8 mouse cellular contexts compared by ENCODE assay signal in the genomic region with DNA sequence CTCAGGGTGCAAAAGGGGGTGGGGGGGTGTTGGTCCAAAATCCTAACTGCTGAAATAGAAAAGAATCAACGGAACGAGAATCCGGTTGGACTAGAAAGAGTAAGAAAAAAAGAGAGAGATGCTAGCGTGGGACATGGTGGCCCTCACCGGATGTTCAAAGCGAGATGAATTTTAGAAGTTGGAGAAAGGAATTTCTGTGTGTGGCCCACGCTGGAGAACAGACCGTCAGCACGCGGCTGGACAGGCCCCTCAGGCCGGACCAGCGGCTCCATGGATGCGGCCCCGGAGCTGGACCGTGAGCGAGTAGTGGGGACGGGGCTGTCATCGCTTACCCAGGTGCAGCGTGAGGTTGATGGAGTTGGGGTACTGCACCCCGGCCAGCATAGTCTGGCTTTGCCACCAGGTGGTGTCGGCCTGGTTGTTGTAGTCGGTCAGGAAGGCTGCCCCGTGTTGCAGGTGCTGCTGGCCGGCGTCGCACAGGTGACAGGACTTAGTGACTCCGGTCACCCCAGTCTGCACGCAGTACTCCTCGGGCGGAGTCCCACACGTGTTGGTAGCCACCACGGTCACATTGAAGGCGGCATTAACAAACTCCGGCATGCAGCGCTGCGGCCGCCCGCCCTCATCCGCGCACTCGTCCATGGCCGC. TPM values are rescaled to one million over a fixed set of nuclear protein-coding genes. Genes with fewer than 3 reads are reported as not detected.
DNase-seq lines count a peak whose midpoint lies in the region; ATAC-seq and TF ChIP-seq lines count a peak whose summit lies in the region.

No protein-coding gene starts in this region.

- WGBS in embryonic facial prominence, embryonic 10.5 days: under 1% methylated on average over 42 of the region's 42 CpGs
- WGBS in heart, embryonic 13.5 days: under 1% methylated on average over 40 of the region's 42 CpGs
- WGBS in lung, embryonic 16.5 days: 0% methylated on average over 35 of the region's 42 CpGs

- ATAC-seq in Patski: peak; percentile 46
- peak; percentile 17 for ATAC-seq in heart, embryonic 13.5 days (ENCODE audit: extremely low read depth, insufficient number of reproducible peaks, low FRiP score, low TSS enrichment)
- peak; percentile 41 for ATAC-seq in lung, embryonic 16.5 days (ENCODE audit: low read depth)
- ATAC-seq in neutrophil, adult 5-6 weeks (ENCODE audit: extremely low read depth, insufficient number of reproducible peaks, low FRiP score, poor library complexity, severe bottlenecking): peak; percentile 73

- DNase-seq in CD4-positive helper T cell, adult 2 months (ENCODE audit: low read depth, low spot score): peak; percentile 65
- no peak for DNase-seq in Patski (ENCODE audit: low read depth, low spot score)
- peak; percentile 75 for DNase-seq in embryonic facial prominence, embryonic 10.5 days (ENCODE audit: low spot score)
- DNase-seq in kidney, postnatal 10 days: peak; percentile 78
- DNase-seq in thymus, postnatal 25 days: peak; percentile 76

- POLR2A ChIA-PET in Patski (lab: Charles Lee): interaction anchor here (1.0 kb wide), 1 partner anchor 39 kb away, joined by 6 read pairs; no protein-coding TSS in a partner anchor

- H3K4me1 ChIP-seq in embryonic facial prominence, embryonic 10.5 days: peaks cover 48% of the 10 kb centered on the region
- H3K4me1 ChIP-seq in heart, embryonic 13.5 days: peaks cover 50% of the 10 kb centered on the region
- peaks cover 24% of the 10 kb centered on the region for H3K4me1 ChIP-seq in lung, embryonic 16.5 days (replicated peaks; ENCODE audit: control insufficient read depth, insufficient read depth, low read length)

- no peaks in the 10 kb centered on the region for H3K27me3 ChIP-seq in Patski
- no peaks in the 10 kb centered on the region for H3K27me3 ChIP-seq in embryonic facial prominence, embryonic 10.5 days (replicated peaks; ENCODE audit: low read depth, poor library complexity, severe bottlenecking)
- no peaks in the 10 kb centered on the region for H3K27me3 ChIP-seq in heart, embryonic 13.5 days (replicated peaks)
- H3K27me3 ChIP-seq in lung, embryonic 16.5 days (ENCODE audit: control insufficient read depth, insufficient read depth, low read depth, low read length): no peaks in the 10 kb centered on the region

- CTCF ChIA-PET in Patski (lab: Charles Lee): no interaction called here

- peak overlapping the region; percentile 98 for H3K4me3 ChIP-seq in embryonic facial prominence, embryonic 10.5 days
- peak overlapping the region; percentile 99 for H3K4me3 ChIP-seq in heart, embryonic 13.5 days
- H3K4me3 ChIP-seq in lung, embryonic 16.5 days (ENCODE audit: low read length): peak overlapping the region; percentile 70

- H3K27ac ChIP-seq in embryonic facial prominence, embryonic 10.5 days (replicated peaks): peak overlapping the region; percentile 96
- H3K27ac ChIP-seq in heart, embryonic 13.5 days (replicated peaks): peak overlapping the region; percentile 97
- H3K27ac ChIP-seq in lung, embryonic 16.5 days (ENCODE audit: low read length): peak overlapping the region; percentile 97

- no peak for TF ChIP-seq CTCF in Patski (IDR thresholded peaks at IDR 0.05)

- H3K9me3 ChIP-seq in embryonic facial prominence, embryonic 10.5 days: no peaks in the 10 kb centered on the region
- no peaks in the 10 kb centered on the region for H3K9me3 ChIP-seq in heart, embryonic 13.5 days
- no peaks in the 10 kb centered on the region for H3K9me3 ChIP-seq in lung, embryonic 16.5 days (ENCODE audit: control insufficient read depth, low read length)

- H3K4me2 ChIP-seq in heart, embryonic 13.5 days: peak overlapping the region; percentile 91
- peak overlapping the region; percentile 77 for H3K4me2 ChIP-seq in lung, embryonic 16.5 days (ENCODE audit: low read depth, low read length)

- no peaks in the 10 kb centered on the region for H3K36me3 ChIP-seq in embryonic facial prominence, embryonic 10.5 days (replicated peaks)
- peaks cover 14% of the 10 kb centered on the region for H3K36me3 ChIP-seq in heart, embryonic 13.5 days
- no peaks in the 10 kb centered on the region for H3K36me3 ChIP-seq in lung, embryonic 16.5 days (ENCODE audit: control insufficient read depth, insufficient read depth, low read length)

- in situ Hi-C loops in Patski (cut with MboI; ENCODE audit: low pct_unique_long_range_greater_than_20kb): loop anchor here (5.0 to 10.0 kb wide), 2 partner anchors 77 to 205 kb away; no protein-coding TSS in a partner anchor

- H3K9ac ChIP-seq in heart, embryonic 13.5 days: peak overlapping the region; percentile 100
- peak overlapping the region; percentile 91 for H3K9ac ChIP-seq in lung, embryonic 16.5 days (ENCODE audit: low read length)

RNA-seq across cellular contexts. Expression of gene Lamc1, which starts 0.7 kb away (rescaled TPM):
- 93.8 TPM for polyA plus RNA-seq in Patski (2021)
- 26.5 and 28.4 TPM in 2 replicates for polyA plus RNA-seq in embryonic facial prominence, embryonic 10.5 days (2016; fragmentation: Nextera tagmentation; extraction: Ambion mirVana)
- polyA plus RNA-seq in heart, embryonic 13.5 days (2015; fragmentation: Nextera tagmentation; extraction: Ambion mirVana): 75.3 and 78.2 TPM in 2 replicates
- 126 and 135 TPM in 2 replicates for polyA plus RNA-seq in lung, embryonic 16.5 days (2015; fragmentation: Nextera tagmentation; extraction: Ambion mirVana)
- 12.2 and 13.8 TPM in 2 replicates for total RNA-seq in neutrophil, adult 5-6 weeks (2017)

Comparison
In these comparisons a context has a peak if more than half of its experiments do, and no peak if none do; other contexts are left out.
1. ATAC-seq: peak in every context shown above with its lines; median percentile 73 in neutrophil, adult 5-6 weeks; 46 in Patski; 41 in lung, embryonic 16.5 days; 17 in heart, embryonic 13.5 days.